ENCODE assay signal across 1 mouse cellular context in the genomic region with DNA sequence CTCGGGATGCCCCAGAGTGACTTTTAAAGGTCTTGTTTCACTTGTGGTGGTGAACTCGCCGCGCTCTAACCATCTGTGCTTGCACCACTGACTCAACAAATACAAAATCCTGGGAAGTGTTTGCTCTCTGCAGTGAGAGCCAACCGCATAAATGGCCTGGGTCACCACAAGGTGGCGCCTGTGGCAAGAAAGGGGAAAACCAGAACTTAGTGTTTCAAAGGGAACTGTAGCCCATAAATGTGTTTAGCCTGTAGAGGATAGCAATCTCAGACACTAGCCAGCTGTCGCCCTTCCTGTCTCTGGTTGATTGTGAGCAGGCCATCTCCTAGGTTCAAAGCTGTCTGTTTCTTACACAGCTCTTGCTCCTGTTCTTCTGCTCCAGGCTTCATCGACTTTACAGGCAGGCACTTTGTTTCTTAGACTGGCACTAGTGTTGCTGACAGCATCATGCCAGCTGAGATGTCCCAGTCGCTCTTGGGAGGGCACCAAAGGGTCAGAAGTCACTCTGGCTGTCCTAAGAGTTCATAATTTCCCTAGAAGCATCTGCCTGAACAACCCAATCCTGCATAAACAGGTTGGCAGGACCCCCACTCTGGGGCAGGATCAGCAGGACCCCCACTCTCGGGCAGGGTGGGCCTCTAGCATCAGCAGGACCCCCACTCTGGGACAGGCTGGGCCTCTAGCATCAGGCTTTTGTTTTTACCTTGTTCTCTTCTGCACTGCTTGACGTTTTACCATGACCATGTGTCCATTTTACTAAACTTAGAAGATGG.
TF ChIP-seq lines count a peak whose summit lies in the region.

No protein-coding gene starts in this region.

TF ChIP-seq in C2C12, 6 proteins besides CTCF, POLR2A, EP300 and RAD21 (continued from another document):
- TF ChIP-seq MAX (IDR thresholded peaks at IDR 0.05), result no peak
- TF ChIP-seq MYOD1 (IDR thresholded peaks at IDR 0.05; ENCODE audit: control insufficient read depth, insufficient read length, low read depth), result no peak
- no peak for TF ChIP-seq MYOG (IDR thresholded peaks at IDR 0.05; ENCODE audit: control insufficient read depth, extremely low read depth, insufficient read length)
- TF ChIP-seq FOSL1 (IDR thresholded peaks at IDR 0.05; ENCODE audit: insufficient read depth, low read length, poor library complexity, severe bottlenecking), result no peak
